Mouse (Mus musculus): Measurements from ENCODE around the gene Ccs.
"Not testable (repeated sequence)": the region's sequence is repeated elsewhere in the genome, so short reads cannot be mapped to it uniquely, and the experiment has no call there.

Ccs gene

DNA sequence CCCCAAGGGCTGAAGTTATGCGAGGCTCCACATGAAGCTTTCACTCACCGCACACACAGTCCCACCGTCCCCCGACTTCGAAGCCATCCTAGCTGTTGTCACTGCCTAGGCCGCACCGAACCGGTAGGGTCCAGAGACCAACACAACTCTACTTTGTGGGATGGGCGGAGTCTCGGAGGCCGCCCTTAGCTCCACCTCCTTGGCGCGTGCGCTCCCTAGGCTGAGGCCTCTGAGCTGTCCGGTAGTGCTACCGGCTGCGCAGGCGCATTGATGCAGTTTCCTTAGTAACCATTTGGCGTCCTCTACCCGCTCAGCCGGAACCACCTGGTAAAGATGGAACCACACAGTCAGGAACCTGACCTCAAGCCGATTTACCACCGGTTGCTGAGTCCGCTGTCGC is at the start of gene Ccs, which contains the start of gene Ccdc87:
TSS of gene Ccs (minus strand) at position 184 of the 400 bp plus-strand sequence.
TSS of gene Ccdc87 (plus strand) at position 218 of the 400 bp plus-strand sequence.
- CTCF ChIA-PET: interaction anchor here (0.8 kb wide), 1 partner anchor 63 kb away, joined by 4 read pairs; no protein-coding TSS in a partner anchor

DNA sequence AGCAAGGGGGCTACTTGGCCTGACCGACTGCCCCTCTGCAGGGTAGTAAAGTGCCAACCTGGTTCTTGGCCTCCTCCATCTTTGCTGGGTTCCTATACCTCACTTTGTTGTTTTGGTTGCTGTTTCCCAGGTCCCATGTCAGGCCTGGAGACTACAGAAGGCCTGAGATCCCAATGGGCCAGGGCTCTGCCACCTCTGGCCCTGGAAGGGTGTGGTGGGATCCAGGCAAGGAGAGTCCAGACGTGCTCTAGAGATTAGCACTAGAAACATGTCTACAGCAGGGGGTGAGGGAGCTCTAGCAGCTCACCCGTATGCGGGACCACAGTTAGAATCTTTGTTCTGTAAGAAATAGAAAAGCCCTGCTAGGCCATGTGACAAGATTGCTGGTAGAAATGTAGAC is 44.8 kb upstream of the Ccs start:
- CTCF ChIA-PET: no interaction called here

DNA sequence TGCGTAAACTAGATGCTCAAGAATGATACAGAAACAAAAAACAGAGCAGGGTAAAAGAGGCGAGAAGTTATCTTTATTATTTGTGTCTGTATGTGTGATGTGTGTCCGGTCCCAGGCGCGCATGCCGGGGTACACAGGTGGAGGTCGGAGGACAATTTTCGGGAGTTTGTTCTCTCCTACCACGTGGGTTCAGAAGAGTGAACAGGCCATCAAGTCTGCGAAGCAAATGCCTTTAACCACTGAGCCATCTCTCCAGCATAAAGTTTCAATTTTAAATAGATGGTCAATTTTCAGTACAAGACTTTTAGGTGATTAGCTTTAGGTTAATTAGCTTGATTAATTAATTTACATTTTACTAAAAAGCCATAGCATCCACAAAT is 40.2 kb upstream of the Ccs start:
- CTCF ChIA-PET: no interaction called here

- CTCF ChIA-PET: interaction anchor here (0.5 kb wide), 2 partner anchors 376 to 549 kb away, joined by 3 to 8 read pairs; no protein-coding TSS in a partner anchor
Measured at GRCm38 (mm10) chr19:4878405-4879323, 39.5 kb upstream of the Ccs start, which contains the start of gene Zdhhc24. TSS of gene Zdhhc24 (plus strand) at chr19:4878668.

DNA sequence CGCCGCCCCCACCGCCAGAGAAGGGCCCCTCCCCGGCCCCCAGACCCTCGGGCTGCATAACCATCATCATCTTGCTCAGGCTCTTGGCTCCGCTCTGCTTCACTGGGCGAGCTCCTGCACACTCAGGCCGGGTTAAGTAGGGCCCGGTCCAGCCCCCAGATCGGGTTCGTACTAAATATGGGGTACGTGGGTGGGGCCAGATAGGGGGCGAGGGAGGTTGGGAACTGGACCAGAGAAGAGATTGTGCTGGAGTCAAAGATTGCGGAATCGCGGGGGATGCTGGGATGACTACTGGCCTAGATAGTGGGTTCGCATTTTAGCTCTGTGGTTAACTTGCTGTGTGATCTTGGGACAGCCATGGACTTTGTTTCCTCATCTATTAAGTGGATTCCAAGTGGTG is 38.7 kb upstream of the Ccs start, which contains the start of gene Actn3:
TSS of gene Actn3 (minus strand) at position 125 of the 400 bp plus-strand sequence.
- CTCF ChIA-PET: interaction anchor here (0.5 kb wide), 1 partner anchor 375 kb away, joined by 3 read pairs; no protein-coding TSS in a partner anchor

GRCm38 (mm10) chr19:4876755-4877154 is 37.6 kb upstream of the Ccs start:
- CTCF ChIA-PET: no interaction called here

DNA sequence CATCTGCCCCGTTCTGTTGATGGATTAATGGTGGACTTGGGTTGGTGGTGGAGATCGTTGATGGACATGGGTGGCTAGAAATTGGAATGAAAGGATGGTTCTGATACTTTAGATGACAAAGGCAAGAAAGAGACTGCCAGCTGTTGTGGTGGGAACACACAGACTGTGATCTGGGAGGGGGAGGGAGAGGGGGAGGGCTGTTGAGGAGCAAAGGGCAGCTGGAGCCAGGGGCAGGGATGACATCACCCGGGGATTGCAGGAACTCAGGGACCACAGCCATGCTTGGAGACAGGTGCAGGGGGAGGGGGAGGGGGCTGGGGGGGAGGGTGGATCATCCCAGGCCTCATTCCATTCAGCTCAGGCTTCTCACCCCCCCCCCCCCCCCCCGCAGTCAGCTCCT is 37.1 kb upstream of the Ccs start:
- CTCF ChIA-PET: no interaction called here

DNA sequence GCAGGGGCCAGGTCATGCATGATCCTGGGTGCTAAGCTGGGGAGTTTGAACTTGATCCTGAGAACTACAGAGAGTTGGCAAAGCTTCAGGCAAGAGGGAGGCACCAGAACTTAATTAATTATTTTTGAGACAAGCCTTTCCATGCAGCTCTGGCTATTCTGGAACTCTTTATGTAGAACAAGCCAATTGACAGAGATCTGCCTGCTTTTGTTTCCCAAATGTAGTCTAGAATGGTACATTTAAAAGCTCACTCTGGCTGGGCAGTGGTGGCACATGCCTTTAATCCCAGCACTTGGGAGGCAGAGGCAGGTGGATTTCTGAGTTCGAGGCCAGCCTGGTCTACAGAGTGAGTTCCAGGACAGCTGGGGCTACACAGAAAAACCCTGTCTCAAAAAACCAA is 35.5 kb upstream of the Ccs start:
- CTCF ChIA-PET: not testable (repeated sequence)

GRCm38 (mm10) chr19:4865147-4865546 is 26.0 kb upstream of the Ccs start:
- CTCF ChIA-PET: no interaction called here

DNA sequence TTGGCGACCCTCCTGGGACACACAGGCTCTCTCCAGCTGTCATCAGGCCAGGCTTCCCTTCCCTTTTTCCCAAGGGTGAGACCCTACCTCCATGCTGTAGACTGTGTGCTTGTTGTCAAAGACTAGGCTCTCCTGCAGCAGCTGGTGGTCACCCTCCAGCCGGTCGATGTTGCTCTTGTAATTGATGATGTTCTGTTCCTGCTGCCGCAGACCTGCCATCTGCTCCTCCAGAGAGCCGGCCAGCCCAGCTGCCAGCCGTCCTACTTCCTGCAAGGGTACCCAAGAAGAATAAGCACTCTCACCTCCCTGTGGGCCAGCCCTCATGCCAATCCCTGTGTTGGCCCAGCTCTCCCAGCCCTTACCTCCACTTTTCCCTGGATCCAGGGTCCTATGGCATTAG is 23.9 kb upstream of the Ccs start:
- CTCF ChIA-PET: no interaction called here

- CTCF ChIA-PET: interaction anchor here (0.5 kb wide), 1 partner anchor 253 kb away, joined by 5 read pairs; no protein-coding TSS in a partner anchor
Measured at GRCm38 (mm10) chr19:4859081-4859480, 19.9 kb upstream of the Ccs start.

DNA sequence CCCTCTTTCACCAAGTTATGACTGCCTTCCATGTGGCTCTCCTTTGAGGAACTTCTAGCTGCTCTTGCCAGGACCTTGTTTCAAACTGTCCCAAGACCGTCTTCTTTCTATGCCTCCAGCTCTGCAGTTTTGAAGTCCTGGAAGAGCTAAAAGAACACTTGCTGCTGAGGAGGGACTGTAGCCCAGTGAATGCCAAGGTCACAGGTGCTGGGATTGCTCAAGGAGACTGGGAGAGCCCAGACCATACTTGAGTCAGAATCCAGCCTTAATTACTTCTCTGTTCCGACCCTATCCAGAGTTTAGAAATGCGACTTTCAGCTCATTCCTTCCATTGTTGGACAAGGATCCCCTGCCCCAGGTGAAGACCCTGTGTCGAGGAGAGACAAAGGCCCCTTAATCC is 16.8 kb upstream of the Ccs start:
- CTCF ChIA-PET: no interaction called here

GRCm38 (mm10) chr19:4855470-4855820 is 16.3 kb upstream of the Ccs start:
- CTCF ChIA-PET: interaction anchor here (0.5 to 0.6 kb wide), 2 partner anchors 115 to 657 kb away, joined by 5 read pairs; no protein-coding TSS in a partner anchor

DNA sequence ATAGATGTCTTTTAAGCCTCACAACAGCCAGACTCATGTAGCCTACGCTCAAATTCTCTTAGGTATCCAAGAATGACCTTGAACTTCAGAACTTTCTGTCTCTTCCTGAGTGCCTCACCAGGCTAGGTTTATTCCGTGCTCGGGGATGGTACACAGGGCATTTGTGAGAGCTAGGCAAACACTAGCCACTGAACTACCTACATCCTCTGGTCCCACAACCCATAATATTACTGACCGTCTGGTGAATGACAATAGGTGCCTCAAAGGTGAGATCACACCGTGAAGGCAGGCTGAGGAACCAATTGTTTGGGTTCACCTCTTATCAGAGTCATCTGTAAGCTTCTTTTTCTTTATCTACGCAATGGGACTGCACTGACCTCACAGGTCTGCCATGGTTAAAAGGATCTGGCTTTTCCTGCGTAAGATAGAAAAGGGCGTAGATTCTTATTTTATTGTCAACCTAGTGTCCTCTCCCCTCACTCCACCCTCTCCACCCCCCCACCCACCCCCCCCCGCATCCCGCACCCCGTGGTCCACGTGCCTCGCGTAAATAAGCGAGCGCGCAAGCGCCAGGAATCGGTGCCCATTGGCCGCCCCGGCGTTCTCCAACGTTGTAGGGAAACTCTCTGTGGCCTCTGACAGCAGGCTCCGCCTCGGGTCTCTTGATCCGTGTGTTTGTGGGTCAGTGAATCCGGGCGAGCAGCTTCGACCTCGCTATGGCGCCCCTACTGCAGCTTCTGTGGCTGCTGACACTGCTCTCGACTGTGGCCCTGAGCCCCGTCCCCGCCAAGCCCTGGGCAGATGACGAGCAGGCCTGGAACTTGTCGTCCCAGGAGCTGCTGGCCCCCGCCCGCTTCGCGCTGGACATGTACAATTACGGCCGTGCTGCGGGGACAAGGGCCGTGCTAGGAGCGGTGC is 15.7 kb upstream of the Ccs start, which contains the start of gene Ctsf:
TSS of gene Ctsf (plus strand) at position 579 of the 918 bp plus-strand sequence.
- CTCF ChIA-PET: interaction anchor here (0.5 to 0.6 kb wide), 2 partner anchors 116 to 657 kb away, joined by 5 read pairs; no protein-coding TSS in a partner anchor

DNA sequence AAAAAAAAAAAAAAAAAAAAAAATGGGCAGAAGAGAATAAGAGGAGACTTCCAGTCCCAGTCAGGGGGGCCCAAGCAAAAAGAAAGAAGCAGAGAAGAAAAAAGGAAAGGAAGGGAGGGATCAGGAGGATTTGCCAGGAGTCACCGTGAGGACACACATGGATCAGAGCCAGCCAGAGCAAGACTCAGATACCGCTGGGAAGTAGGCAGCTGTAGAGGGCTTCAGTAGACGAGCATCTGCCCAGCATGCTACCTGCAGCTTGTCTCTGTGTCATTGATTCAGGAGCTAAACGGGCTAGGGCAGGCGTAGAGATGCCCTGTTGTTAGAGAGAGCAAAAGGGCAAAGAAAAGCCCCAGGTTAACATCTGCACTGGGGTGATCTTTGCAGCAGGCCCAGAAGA is 11.1 kb upstream of the Ccs start:
- CTCF ChIA-PET: no interaction called here

- CTCF ChIA-PET: no interaction called here
Measured at GRCm38 (mm10) chr19:4849800-4850199, 10.7 kb upstream of the Ccs start.

- CTCF ChIA-PET: interaction anchor here (0.7 kb wide), 1 partner anchor 561 kb away, joined by 4 read pairs; no protein-coding TSS in a partner anchor
Measured at GRCm38 (mm10) chr19:4847490-4847889, 8.4 kb upstream of the Ccs start.

GRCm38 (mm10) chr19:4845846-4846245 is 6.7 kb upstream of the Ccs start:
- CTCF ChIA-PET: no interaction called here

DNA sequence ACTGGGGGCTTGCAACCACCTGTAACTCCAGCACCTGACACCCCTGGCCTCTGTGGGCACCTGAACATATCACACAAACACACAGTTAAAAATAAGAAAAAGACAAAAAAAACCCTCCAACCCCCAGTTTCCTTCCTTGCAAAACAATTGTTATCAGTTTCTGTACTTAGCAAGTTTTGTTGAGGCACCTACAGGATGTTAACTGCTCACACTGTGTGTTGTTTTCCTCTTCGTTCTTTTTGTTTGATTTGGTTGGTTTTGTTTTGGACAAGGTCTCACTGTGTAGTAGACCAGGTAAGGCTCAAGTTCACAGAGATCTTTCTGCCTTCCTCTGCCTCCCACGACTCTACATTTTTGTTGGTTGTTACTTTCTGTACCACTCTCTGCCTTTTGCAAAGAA is 3.5 kb upstream of the Ccs start:
- CTCF ChIA-PET: no interaction called here

GRCm38 (mm10) chr19:4840848-4841247 is 1.7 kb upstream of the Ccs start:
- CTCF ChIA-PET: no interaction called here

DNA sequence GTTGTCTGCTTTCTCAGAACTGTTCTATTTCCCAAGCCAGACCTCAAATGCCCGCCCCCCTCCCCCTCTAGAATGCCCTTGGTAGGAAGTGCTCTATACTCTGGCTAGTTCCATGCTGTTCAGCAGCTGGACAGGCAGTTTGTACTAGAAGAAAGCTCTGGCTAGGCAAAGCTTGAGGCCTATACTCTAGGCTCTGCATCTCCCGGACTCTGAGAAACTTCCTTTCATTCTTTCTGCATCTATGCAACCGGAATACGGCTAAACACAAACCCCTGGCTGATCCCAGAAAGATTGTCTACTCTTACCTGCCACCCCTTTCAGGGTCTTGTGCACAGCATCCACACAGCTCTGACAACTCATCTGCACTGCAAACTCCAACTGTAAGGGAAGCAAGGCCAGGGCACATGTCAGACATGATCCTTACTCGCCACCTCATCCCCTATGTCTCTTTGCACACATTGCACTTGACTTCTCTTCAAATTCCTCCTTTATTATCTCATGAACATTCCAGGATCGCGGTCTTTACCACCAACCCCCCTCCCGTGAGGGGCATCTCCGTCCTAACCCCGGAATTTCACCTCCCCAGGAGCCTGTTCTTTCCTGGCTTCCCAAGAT is 499 bp downstream of the Ccs start:
- CTCF ChIA-PET: interaction anchor here (0.8 kb wide), 1 partner anchor 64 kb away, joined by 4 read pairs; no protein-coding TSS in a partner anchor
